Mouse (Mus musculus): ENCODE data around the gene Hs6st1. TPM values are rescaled to one million over a fixed set of nuclear protein-coding genes. Genes with fewer than 3 reads are reported as not detected.
"Not testable (repeated sequence)": the region's sequence is repeated elsewhere in the genome, so short reads cannot be mapped to it uniquely, and the experiment has no call there.

Gene Hs6st1
- 7.2 and 7.5 TPM in 2 replicates for polyA plus RNA-seq (2015; fragmentation: Nextera tagmentation; extraction: Ambion mirVana)

DNA sequence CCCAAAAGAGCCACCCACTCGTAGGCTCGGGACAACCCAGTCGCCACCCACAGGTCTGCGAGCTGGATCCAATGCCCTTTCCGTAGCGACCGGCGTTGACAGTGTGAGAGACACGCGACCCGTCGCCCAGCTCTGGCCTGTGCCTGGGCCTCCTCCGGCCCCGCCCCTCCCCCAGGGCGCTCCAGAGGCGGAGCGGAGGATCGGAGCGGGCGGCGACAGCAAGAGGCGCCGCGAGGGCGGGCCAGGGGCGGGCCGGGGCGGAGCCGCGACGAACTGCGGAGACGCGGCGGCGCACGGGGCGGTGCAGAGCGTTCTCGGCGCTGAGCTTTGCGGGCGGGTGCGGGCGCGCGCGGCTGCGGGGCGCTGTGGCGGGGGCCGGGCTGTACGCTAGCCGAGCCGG, at the start of gene Hs6st1:
Hs6st1 (plus strand) TSS at position 325 of the 400 bp plus-strand sequence.
- 0% methylated on average over 53 of the region's 55 CpGs for WGBS
- no peaks in the 10 kb centered on the region for H3K36me3 ChIP-seq
- peak within 1 kb of the TSS; percentile 75 for H3K9ac ChIP-seq
- peak within 1 kb of the TSS; percentile 84 for H3K4me3 ChIP-seq (replicated peaks)
- peak within 1 kb of the TSS; percentile 89 for H3K4me2 ChIP-seq
- H3K27ac ChIP-seq, result peak within 1 kb of the TSS; percentile 52
- peak; percentile 92 for ATAC-seq (replicated peaks; ENCODE audit: low FRiP score)
- no peaks in the 10 kb centered on the region for H3K27me3 ChIP-seq
- no peaks in the 10 kb centered on the region for H3K9me3 ChIP-seq (replicated peaks)
- H3K4me1 ChIP-seq, result peaks cover 74% of the 10 kb centered on the region

DNA sequence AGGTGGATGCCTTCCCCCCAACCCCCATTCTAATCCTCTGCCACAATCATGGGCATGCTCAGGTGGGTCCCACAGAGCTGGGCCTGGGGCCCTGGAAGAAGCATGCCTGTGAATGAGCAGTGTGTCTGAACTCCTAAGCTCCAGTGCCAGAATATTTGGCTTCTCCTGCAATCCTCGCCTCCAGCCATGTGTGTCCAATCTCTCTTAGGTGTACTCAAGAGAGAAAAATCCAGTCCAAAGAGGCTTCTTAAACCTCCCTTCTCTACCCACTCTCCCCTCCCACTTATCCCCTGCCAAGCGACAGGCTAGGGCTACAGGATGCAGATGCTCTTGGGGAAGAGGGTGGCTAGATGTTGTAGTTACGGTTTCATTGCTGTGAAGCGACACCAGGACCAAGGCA, 49.6 kb upstream of the Hs6st1 start:
- H3K27me3 ChIP-seq, result no peaks in the 10 kb centered on the region
- H3K36me3 ChIP-seq, result no peaks in the 10 kb centered on the region
- H3K4me2 ChIP-seq, result no peak overlapping the region
- ATAC-seq (replicated peaks; ENCODE audit: low FRiP score), result 0 out of 2 replicates have a peak, but pooled peaks have one; percentile 19
- 79% methylated on average over 4 of the region's 4 CpGs for WGBS
- peaks cover 46% of the 10 kb centered on the region for H3K4me1 ChIP-seq
- H3K9ac ChIP-seq, result no peak overlapping the region
- H3K4me3 ChIP-seq (replicated peaks), result no peak overlapping the region
- H3K9me3 ChIP-seq (replicated peaks), result no peaks in the 10 kb centered on the region
- H3K27ac ChIP-seq, result peak overlapping the region; percentile 82

DNA sequence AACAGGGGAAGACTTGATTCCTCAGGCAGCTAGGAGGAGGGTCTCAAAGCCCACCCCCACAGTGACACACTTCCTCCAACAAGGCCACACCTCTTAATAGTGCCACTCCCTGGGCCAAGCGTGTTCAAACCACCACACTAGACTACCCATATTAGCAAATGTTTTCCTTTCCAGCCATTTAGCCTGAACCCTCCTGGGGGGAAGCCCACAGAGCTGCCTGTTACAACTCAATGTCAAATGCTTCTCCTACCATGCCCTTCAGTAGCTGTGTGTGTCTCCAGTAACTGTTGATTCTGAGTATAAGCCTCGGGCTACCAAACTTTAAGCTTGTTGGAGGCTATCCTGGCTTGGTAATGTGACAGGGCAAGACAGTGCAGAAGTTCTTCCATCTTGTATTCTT, 49.0 kb upstream of the Hs6st1 start:
- Histone ChIP-seq H3K4me2 (no peak overlapping the region), H3K9me3 (replicated peaks) (no peaks in the 10 kb centered on the region), H3K9ac (no peak overlapping the region), H3K27me3 (no peaks in the 10 kb centered on the region), H3K27ac (peak overlapping the region; percentile 82), H3K36me3 (no peaks in the 10 kb centered on the region), H3K4me1 (peaks cover 40% of the 10 kb centered on the region), H3K4me3 (replicated peaks) (no peak overlapping the region)
- ATAC-seq (replicated peaks; ENCODE audit: low FRiP score), result no peak
- 92% methylated on average over 2 of the region's 2 CpGs for WGBS

DNA sequence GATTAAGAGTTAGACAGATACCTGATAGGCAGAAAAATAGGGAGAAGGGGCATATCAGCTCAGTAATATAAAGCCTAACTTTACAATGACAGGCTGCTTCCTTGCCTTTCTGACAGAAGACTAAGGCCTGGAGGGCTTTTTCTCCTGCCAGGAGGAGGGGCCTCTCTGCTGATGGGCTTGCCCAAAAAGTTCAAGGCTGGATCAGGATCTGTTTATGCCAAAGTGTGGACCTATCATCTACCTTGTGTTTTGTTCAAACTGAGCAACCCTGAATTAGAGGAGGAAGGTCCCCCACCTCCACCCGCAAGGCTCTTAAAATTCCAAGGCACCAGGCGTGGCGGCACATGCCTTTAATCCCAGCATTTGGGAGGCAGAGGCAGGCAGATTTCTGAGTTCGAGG, 47.9 kb upstream of the Hs6st1 start:
- Histone ChIP-seq H3K36me3 (no peaks in the 10 kb centered on the region), H3K9ac (no peak overlapping the region), H3K9me3 (replicated peaks) (no peaks in the 10 kb centered on the region), H3K4me1 (peaks cover 33% of the 10 kb centered on the region), H3K27ac (no peak overlapping the region), H3K4me3 (replicated peaks) (no peak overlapping the region), H3K27me3 (no peaks in the 10 kb centered on the region), H3K4me2 (no peak overlapping the region)
- no peak for ATAC-seq (replicated peaks; ENCODE audit: low FRiP score)
- 95% methylated on average over 4 of the region's 4 CpGs for WGBS

DNA sequence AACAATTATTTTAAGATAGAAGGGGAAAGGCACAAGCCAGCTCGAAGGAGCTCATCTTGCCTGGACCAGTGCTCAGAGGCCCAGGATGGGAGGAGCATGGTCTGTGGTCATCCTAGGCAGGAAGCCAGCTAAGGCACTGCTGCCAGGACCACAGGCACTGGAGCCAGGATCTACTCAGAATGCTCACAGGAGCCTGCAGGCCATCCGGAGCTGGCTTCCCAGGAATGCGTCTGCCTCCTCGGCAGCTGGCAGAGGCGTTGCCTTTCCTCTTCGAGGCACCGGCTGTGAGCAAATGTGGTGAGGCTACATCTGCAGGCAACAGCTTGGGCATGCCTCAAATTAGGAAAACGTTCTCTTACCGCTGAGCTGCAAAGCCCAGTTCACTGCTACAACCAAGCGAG, 37.8 kb upstream of the Hs6st1 start:
- 45% methylated on average over 10 of the region's 10 CpGs for WGBS
- Histone ChIP-seq H3K9me3 (replicated peaks) (no peaks in the 10 kb centered on the region), H3K4me3 (replicated peaks) (no peak overlapping the region), H3K9ac (no peak overlapping the region), H3K27ac (0 out of 2 replicates have a peak overlapping the region, but pooled peaks have one; percentile 14), H3K36me3 (no peaks in the 10 kb centered on the region), H3K27me3 (no peaks in the 10 kb centered on the region), H3K4me1 (no peaks in the 10 kb centered on the region; the same call in 1 of the 2 replicates), H3K4me2 (no peak overlapping the region)
- ATAC-seq (replicated peaks; ENCODE audit: low FRiP score), result no peak

DNA sequence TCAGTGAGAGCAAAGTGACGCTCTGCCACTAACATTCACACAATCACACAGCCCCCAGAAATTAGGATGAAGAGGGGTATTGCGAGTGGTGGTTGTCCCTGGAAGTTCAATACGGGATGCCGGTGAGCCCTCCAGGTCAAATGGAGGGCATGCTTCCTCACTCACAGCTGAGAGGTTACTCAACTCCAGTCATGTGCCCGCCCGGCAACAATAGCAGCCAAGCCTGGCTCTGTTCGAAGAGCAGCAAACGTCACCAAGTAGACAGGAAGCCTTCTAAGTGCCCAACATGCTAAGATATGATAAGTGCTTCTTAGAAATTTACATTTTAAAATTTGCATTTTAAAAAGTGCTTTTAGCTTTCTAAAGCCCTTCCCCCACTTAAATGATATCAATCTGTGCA, 29.4 kb upstream of the Hs6st1 start:
- 86% methylated on average over 8 of the region's 8 CpGs for WGBS
- ATAC-seq (replicated peaks; ENCODE audit: low FRiP score), result no peak

DNA sequence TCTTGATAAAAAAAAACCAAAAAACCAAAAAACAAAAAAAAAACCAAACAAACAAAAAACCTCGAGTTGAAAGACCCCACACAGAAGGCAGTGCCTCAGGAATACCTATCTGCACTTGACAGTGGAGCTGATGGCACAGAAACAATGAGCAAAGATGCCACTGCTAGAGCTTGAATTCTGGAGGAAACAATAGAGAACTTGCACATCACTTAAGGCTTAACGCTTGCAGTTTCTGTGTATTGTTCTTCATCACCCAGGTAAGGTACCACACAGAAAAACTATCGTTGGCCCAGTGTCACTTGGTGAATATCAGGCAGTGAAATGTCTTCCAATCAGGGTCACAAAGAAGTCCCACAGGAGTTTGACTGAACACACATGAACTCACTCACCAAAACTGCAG, 26.1 kb upstream of the Hs6st1 start:
- Histone ChIP-seq H3K27me3 (no peaks in the 10 kb centered on the region), H3K4me2 (no peak overlapping the region), H3K9ac (no peak overlapping the region), H3K4me3 (replicated peaks) (no peak overlapping the region), H3K9me3 (replicated peaks) (no peaks in the 10 kb centered on the region), H3K4me1 (no peaks in the 10 kb centered on the region), H3K36me3 (no peaks in the 10 kb centered on the region), H3K27ac (no peak overlapping the region)
- no peak for ATAC-seq (replicated peaks; ENCODE audit: low FRiP score)
- 88% methylated on average over 3 of the region's 3 CpGs for WGBS

More for the DNA sequence above, 29.4 kb upstream of the Hs6st1 start:
- no peaks in the 10 kb centered on the region for H3K36me3 ChIP-seq
- no peak overlapping the region for H3K4me2 ChIP-seq
- no peak overlapping the region for H3K27ac ChIP-seq
- H3K4me1 ChIP-seq, result no peaks in the 10 kb centered on the region
- no peaks in the 10 kb centered on the region for H3K27me3 ChIP-seq
- no peaks in the 10 kb centered on the region for H3K9me3 ChIP-seq (replicated peaks)
- no peak overlapping the region for H3K9ac ChIP-seq
- H3K4me3 ChIP-seq (replicated peaks), result no peak overlapping the region

DNA sequence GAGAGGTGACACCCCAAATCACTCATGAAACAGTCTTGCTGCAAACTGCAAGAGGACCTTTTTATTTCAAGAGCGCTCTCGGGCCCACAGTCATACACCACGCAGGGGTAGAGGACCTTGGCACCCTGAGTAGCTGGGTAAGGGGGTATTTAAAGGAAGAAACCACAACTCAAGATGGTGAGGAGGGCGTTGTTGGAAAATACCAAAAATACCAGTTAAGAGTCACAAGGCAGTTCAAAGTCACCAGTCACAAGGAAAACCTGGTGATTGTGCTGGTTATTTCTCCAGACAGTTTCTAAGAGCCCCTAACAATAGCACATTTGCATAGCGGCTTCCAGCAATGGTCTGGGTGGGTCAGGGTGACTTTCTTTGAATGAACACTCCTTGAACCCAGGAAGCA, 24.4 kb upstream of the Hs6st1 start:
- 95% methylated on average over 5 of the region's 5 CpGs for WGBS

DNA sequence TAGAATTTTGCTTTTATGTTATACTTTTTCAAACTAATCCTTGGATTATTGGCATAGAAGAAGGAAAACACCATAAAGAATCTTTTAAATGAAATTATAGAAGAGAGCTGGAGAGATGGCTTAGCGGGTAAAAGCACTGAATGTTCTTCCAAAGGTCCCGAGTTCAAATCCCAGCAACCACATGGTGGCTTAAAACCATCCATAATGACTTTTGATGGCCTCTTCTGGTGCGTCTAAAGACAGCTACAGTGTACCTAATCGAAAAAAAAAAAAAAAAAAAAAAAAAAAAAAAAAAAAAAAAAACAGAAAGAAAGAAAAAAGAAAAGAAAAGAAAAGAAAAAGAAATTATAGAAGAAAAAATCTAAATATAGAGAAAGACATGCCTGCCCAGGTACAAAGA, 23.9 kb upstream of the Hs6st1 start:
- H3K4me1 ChIP-seq, result no peaks in the 10 kb centered on the region
- no peak overlapping the region for H3K9ac ChIP-seq
- no peak overlapping the region for H3K4me2 ChIP-seq
- no peak overlapping the region for H3K27ac ChIP-seq
- ATAC-seq (replicated peaks; ENCODE audit: low FRiP score), result no peak
- no peaks in the 10 kb centered on the region for H3K9me3 ChIP-seq (replicated peaks)
- H3K4me3 ChIP-seq (replicated peaks), result no peak overlapping the region
- 91% methylated on average over 4 of the region's 4 CpGs for WGBS
- no peaks in the 10 kb centered on the region for H3K36me3 ChIP-seq
- H3K27me3 ChIP-seq, result no peaks in the 10 kb centered on the region

More for the DNA sequence above, 24.4 kb upstream of the Hs6st1 start:
- not testable (repeated sequence) for H3K36me3 ChIP-seq; H3K4me1 ChIP-seq; H3K27me3 ChIP-seq; H3K27ac ChIP-seq; H3K9ac ChIP-seq; H3K4me3 ChIP-seq (replicated peaks); ATAC-seq (replicated peaks; ENCODE audit: low FRiP score); H3K4me2 ChIP-seq; H3K9me3 ChIP-seq (replicated peaks)

DNA sequence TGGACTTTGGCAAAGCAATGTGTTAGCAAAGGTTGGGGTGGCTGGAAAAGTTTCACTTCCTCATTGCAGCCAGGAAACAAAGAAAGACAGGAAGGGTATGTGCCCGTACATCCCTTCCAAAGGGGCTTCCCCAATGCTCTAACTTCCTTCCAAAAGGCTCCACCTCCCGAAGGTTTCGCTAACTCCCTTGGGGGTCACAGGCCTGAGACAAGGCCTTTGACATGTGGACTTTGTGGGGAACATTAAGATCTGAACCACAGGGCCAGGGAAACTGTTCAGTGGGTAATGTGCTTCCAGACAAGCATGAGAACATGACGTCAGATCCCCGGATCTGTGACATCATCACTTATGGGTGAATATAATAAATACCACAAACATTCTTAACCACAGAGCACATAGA, 15.5 kb upstream of the Hs6st1 start:
- Histone ChIP-seq H3K4me2 (no peak overlapping the region), H3K4me1 (no peaks in the 10 kb centered on the region), H3K27ac (no peak overlapping the region), H3K9me3 (replicated peaks) (no peaks in the 10 kb centered on the region), H3K36me3 (no peaks in the 10 kb centered on the region), H3K4me3 (replicated peaks) (no peak overlapping the region), H3K27me3 (no peaks in the 10 kb centered on the region), H3K9ac (no peak overlapping the region)
- 86% methylated on average over 5 of the region's 5 CpGs for WGBS
- ATAC-seq (replicated peaks; ENCODE audit: low FRiP score), result no peak

DNA sequence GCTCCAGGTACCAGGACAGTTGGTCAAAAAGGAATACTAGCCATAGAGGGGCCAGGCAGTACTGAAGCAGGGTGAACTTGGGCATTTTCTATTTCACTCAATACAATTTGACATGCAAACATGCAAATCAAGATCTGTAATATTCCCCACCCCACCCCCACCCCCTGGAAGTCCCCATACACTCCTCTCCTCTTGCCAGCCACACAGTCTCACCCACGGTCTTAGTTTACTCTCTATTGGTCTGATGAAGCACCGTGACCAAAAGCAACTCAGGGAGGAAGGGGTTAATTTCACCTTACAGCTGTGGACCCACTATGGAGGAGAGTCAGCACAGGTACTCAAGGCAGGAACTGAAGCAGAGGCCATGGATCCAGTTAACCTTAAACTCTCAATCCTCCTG, 14.6 kb upstream of the Hs6st1 start:
- Histone ChIP-seq H3K9me3 (replicated peaks) (no peaks in the 10 kb centered on the region), H3K4me1 (no peaks in the 10 kb centered on the region), H3K27me3 (no peaks in the 10 kb centered on the region), H3K4me3 (replicated peaks) (no peak overlapping the region), H3K9ac (no peak overlapping the region), H3K36me3 (no peaks in the 10 kb centered on the region), H3K27ac (no peak overlapping the region), H3K4me2 (no peak overlapping the region)
- WGBS, result 90% methylated on average over 2 of the region's 2 CpGs
- no peak for ATAC-seq (replicated peaks; ENCODE audit: low FRiP score)

DNA sequence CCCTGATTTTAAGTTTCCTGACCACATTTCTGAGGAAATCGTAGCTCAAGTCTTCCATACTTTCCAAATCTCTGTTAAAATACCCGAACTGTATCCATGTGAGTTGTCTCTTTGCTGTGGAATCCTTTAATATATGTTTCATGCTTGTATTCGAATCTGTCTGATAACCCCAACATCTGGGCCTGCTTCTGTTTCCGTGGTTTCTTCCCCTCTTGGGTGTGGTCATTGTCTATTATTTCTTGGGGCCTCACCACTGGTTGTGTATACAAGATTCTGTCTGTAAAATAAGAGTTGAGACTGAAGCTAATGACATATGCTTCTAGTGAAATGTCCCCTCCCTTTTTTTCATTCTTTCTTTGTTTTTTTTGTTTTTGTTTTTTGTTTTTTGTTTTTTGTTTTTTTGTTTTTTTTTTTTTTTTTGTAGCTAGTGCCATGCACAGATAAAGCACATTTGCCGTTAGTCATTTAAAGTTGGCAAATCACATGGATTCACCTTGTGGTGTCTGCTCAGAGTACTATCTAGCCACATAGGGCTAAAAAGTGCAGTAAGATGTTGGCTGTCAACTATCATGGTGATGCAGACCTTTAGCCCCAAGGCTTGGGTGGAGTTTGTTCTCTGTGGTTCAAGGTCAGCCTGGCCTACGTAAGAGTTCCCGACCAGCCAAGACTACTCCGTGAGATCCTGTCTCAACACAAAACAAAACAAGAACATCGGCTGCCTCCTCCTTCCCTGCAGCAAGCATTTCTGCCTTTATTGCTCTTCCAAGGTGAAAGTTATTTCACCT, 13.8 kb upstream of the Hs6st1 start:
- peaks cover 3% of the 10 kb centered on the region; the same call in 1 of the 2 replicates for H3K4me1 ChIP-seq
- H3K27me3 ChIP-seq, result no peaks in the 10 kb centered on the region
- ATAC-seq (replicated peaks; ENCODE audit: low FRiP score), result no peak
- no peaks in the 10 kb centered on the region for H3K9me3 ChIP-seq (replicated peaks)
- no peak overlapping the region for H3K9ac ChIP-seq
- H3K36me3 ChIP-seq, result no peaks in the 10 kb centered on the region
- no peak overlapping the region for H3K4me2 ChIP-seq
- 80% methylated on average over 9 of the region's 9 CpGs for WGBS
- no peak overlapping the region for H3K27ac ChIP-seq
- no peak overlapping the region for H3K4me3 ChIP-seq (replicated peaks)

DNA sequence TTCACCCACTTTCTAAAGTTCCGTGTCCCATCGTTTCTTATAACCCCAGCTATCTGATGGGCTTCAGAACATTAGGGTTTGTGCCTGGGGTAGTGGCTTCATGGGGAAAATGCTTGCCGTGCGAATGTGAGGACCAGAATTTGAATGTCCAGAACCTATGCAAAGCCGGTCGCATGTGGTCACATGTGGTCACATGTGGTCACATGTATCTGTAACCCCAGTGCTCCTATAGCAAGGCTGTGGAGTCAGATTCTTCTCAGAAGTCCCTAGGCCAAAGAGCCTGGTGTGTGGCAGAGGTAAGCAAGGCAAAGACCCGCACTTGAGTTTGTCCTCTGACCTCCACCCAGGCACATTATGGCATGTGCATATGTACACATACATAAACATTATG, 13.2 kb upstream of the Hs6st1 start:
- Histone ChIP-seq H3K4me1 (peaks cover 4% of the 10 kb centered on the region; the same call in 1 of the 2 replicates), H3K4me2 (no peak overlapping the region), H3K9ac (no peak overlapping the region), H3K27me3 (no peaks in the 10 kb centered on the region), H3K27ac (no peak overlapping the region), H3K36me3 (no peaks in the 10 kb centered on the region), H3K4me3 (replicated peaks) (no peak overlapping the region), H3K9me3 (replicated peaks) (no peaks in the 10 kb centered on the region)
- 89% methylated on average over 7 of the region's 7 CpGs for WGBS
- ATAC-seq (replicated peaks; ENCODE audit: low FRiP score), result no peak
